Mouse (Mus musculus): ENCODE data around the gene Dnajc1.

Gene Dnajc1

GRCm38 (mm10) chr2:18307440-18308305 is 85.0 kb downstream of the Dnajc1 start:
- no peak for ATAC-seq (ENCODE audit: insufficient number of reproducible peaks, low FRiP score, low TSS enrichment)

GRCm38 (mm10) chr2:18300949-18301348 is 91.7 kb downstream of the Dnajc1 start:
- no peak for ATAC-seq (ENCODE audit: insufficient number of reproducible peaks, low FRiP score, low TSS enrichment)

- no peak for ATAC-seq (ENCODE audit: insufficient number of reproducible peaks, low FRiP score, low TSS enrichment)
Measured at GRCm38 (mm10) chr2:18285175-18285574, 107.5 kb downstream of the Dnajc1 start.

GRCm38 (mm10) chr2:18265736-18266135 is 126.9 kb downstream of the Dnajc1 start:
- no peak for ATAC-seq (ENCODE audit: insufficient number of reproducible peaks, low FRiP score, low TSS enrichment)

GRCm38 (mm10) chr2:18264579-18264978 is 128.1 kb downstream of the Dnajc1 start:
- no peak for ATAC-seq (ENCODE audit: insufficient number of reproducible peaks, low FRiP score, low TSS enrichment)

GRCm38 (mm10) chr2:18262298-18262697 is 130.3 kb downstream of the Dnajc1 start:
- no peak for ATAC-seq (ENCODE audit: insufficient number of reproducible peaks, low FRiP score, low TSS enrichment)

- ATAC-seq (ENCODE audit: insufficient number of reproducible peaks, low FRiP score, low TSS enrichment) = no peak
Measured at GRCm38 (mm10) chr2:18249224-18249623, 143.4 kb downstream of the Dnajc1 start.

- ATAC-seq (ENCODE audit: insufficient number of reproducible peaks, low FRiP score, low TSS enrichment) = no peak
Measured at GRCm38 (mm10) chr2:18235524-18235923, 157.1 kb downstream of the Dnajc1 start.

GRCm38 (mm10) chr2:18232883-18233567 is 159.6 kb downstream of the Dnajc1 start:
- ATAC-seq (ENCODE audit: insufficient number of reproducible peaks, low FRiP score, low TSS enrichment) = no peak

GRCm38 (mm10) chr2:18231143-18231542 is 161.5 kb downstream of the Dnajc1 start:
- ATAC-seq (ENCODE audit: insufficient number of reproducible peaks, low FRiP score, low TSS enrichment) = no peak

GRCm38 (mm10) chr2:18229279-18229678 is 163.4 kb downstream of the Dnajc1 start:
- no peak for ATAC-seq (ENCODE audit: insufficient number of reproducible peaks, low FRiP score, low TSS enrichment)

GRCm38 (mm10) chr2:18228486-18229062 is 164.1 kb downstream of the Dnajc1 start:
- no peak for ATAC-seq (ENCODE audit: insufficient number of reproducible peaks, low FRiP score, low TSS enrichment)

GRCm38 (mm10) chr2:18219569-18219968 is 173.1 kb downstream of the Dnajc1 start:
- ATAC-seq (ENCODE audit: insufficient number of reproducible peaks, low FRiP score, low TSS enrichment) = no peak

GRCm38 (mm10) chr2:18219136-18219535 is 173.5 kb downstream of the Dnajc1 start:
- peak; percentile 32 for ATAC-seq (ENCODE audit: insufficient number of reproducible peaks, low FRiP score, low TSS enrichment)

- ATAC-seq (ENCODE audit: insufficient number of reproducible peaks, low FRiP score, low TSS enrichment) = peak; percentile 38
Measured at GRCm38 (mm10) chr2:18218500-18218899, 174.1 kb downstream of the Dnajc1 start.

- ATAC-seq (ENCODE audit: insufficient number of reproducible peaks, low FRiP score, low TSS enrichment) = peak; percentile 93
Measured at GRCm38 (mm10) chr2:18217867-18218266, 174.8 kb downstream of the Dnajc1 start.

GRCm38 (mm10) chr2:18214031-18214430 is 178.6 kb downstream of the Dnajc1 start:
- no peak for ATAC-seq (ENCODE audit: insufficient number of reproducible peaks, low FRiP score, low TSS enrichment)

GRCm38 (mm10) chr2:18209948-18210347 is 182.7 kb downstream of the Dnajc1 start:
- ATAC-seq (ENCODE audit: insufficient number of reproducible peaks, low FRiP score, low TSS enrichment) = no peak

- ATAC-seq (ENCODE audit: insufficient number of reproducible peaks, low FRiP score, low TSS enrichment) = no peak; the same call in 1 of the 2 replicates
Measured at GRCm38 (mm10) chr2:18209211-18209823, 183.3 kb downstream of the Dnajc1 start.

GRCm38 (mm10) chr2:18208578-18208977 is 184.1 kb downstream of the Dnajc1 start:
- ATAC-seq (ENCODE audit: insufficient number of reproducible peaks, low FRiP score, low TSS enrichment) = peak; percentile 45; the same call in 1 of the 2 replicates

GRCm38 (mm10) chr2:18206811-18207210 is 185.8 kb downstream of the Dnajc1 start:
- no peak for ATAC-seq (ENCODE audit: insufficient number of reproducible peaks, low FRiP score, low TSS enrichment)
